48 mouse cellular contexts compared by ENCODE assay signal in the genomic region with DNA sequence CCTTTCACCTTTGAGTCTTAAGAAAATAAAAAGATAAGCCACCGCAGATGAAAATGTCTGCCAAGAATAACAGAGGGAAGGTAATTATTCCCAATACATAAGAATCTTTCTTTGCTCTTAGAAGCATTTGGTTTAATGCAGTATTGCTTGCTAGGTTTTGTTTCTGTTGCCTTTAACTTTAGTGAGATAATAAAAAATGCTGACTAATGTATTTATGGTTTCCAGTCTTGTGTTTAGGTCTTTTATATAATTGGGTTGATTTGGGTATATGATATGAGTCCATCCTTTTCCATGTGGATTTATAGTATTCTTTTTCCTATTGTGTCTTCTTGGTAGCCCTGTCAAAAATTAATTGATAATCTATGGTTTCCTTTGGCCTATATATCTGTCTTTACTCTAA. TPM values are rescaled to one million over a fixed set of nuclear protein-coding genes. Genes with fewer than 3 reads are reported as not detected.
"Had no signal": no experiment of that assay in that cellular context is flagged by ENCODE, and none has a peak within 500 bp of the region (broad histone marks: within the 10 kb centered on the region; RNA-seq: fewer than 3 reads in every experiment).

No protein-coding gene starts in this region.

- DNase-seq: heart, postnatal 10 days; heart, postnatal 14 days; heart, postnatal 36 days; heart, postnatal 4 days; kidney, adult 11 months; kidney, adult 18-20 months; kidney, adult 2 months; kidney, adult 8-10 months; kidney, adult 9 months; kidney, postnatal 10 days; kidney, postnatal 25 days; kidney, postnatal 36 days; kidney, postnatal 4 days; layer of hippocampus, adult 9-11 months; layer of hippocampus, postnatal 36 days had no signal

- H3K27ac ChIP-seq: heart, embryonic 10.5 days; heart, embryonic 13.5 days; heart, embryonic 15.5 days; hindbrain, embryonic 10.5 days; hindbrain, embryonic 12.5 days; hindbrain, embryonic 13.5 days; hindbrain, embryonic 14.5 days; hindbrain, embryonic 15.5 days; hindbrain, postnatal 0 days; intestine, embryonic 15.5 days; kidney, embryonic 15.5 days; kidney, postnatal 0 days; layer of hippocampus, adult 2 months; left cerebral cortex, adult 2 months had no signal

- H3K4me1 ChIP-seq: heart, embryonic 10.5 days; heart, embryonic 12.5 days; heart, embryonic 13.5 days; heart, embryonic 15.5 days; hindbrain, embryonic 10.5 days; hindbrain, embryonic 12.5 days; hindbrain, embryonic 13.5 days; hindbrain, embryonic 15.5 days; intestine, embryonic 15.5 days; kidney, embryonic 15.5 days had no signal

- H3K27me3 ChIP-seq: heart, embryonic 12.5 days; heart, embryonic 13.5 days; heart, embryonic 15.5 days; hindbrain, embryonic 12.5 days; hindbrain, embryonic 13.5 days; hindbrain, embryonic 15.5 days; intestine, embryonic 15.5 days; kidney, embryonic 15.5 days had no signal

- H3K4me2 ChIP-seq: heart, embryonic 11.5 days; heart, embryonic 12.5 days; heart, embryonic 13.5 days; heart, embryonic 15.5 days; hindbrain, embryonic 12.5 days; hindbrain, embryonic 13.5 days; hindbrain, embryonic 14.5 days; hindbrain, embryonic 15.5 days; intestine, embryonic 15.5 days; kidney, embryonic 15.5 days had no signal

- H3K9ac ChIP-seq: heart, embryonic 12.5 days; heart, embryonic 13.5 days; heart, embryonic 15.5 days; hindbrain, embryonic 12.5 days; hindbrain, embryonic 13.5 days; hindbrain, embryonic 14.5 days; hindbrain, embryonic 15.5 days; intestine, embryonic 15.5 days; kidney, embryonic 15.5 days had no signal

- H3K4me3 ChIP-seq: heart, embryonic 10.5 days; heart, embryonic 12.5 days; heart, embryonic 13.5 days; heart, embryonic 15.5 days; hindbrain, embryonic 10.5 days; hindbrain, embryonic 12.5 days; hindbrain, embryonic 13.5 days; hindbrain, embryonic 15.5 days; intestine, embryonic 15.5 days; kidney, embryonic 15.5 days; layer of hippocampus, adult 2 months; left cerebral cortex, adult 2 months had no signal

- H3K36me3 ChIP-seq: heart, embryonic 10.5 days; heart, embryonic 12.5 days; heart, embryonic 13.5 days; heart, embryonic 15.5 days; hindbrain, embryonic 10.5 days; hindbrain, embryonic 12.5 days; hindbrain, embryonic 13.5 days; hindbrain, embryonic 15.5 days; intestine, embryonic 15.5 days; kidney, embryonic 15.5 days had no signal

- H3K9me3 ChIP-seq: heart, embryonic 10.5 days; heart, embryonic 12.5 days; heart, embryonic 13.5 days; heart, embryonic 15.5 days; hindbrain, embryonic 10.5 days; hindbrain, embryonic 12.5 days; hindbrain, embryonic 13.5 days; hindbrain, embryonic 15.5 days; intestine, embryonic 15.5 days; kidney, embryonic 15.5 days had no signal

RNA-seq across cellular contexts. Expression of a gene that starts 36.2 kb away (rescaled TPM):
- total RNA-seq: heart, postnatal 10 days; heart, postnatal 14 days; heart, postnatal 25 days; heart, postnatal 36 days; heart, postnatal 4 days; hematopoietic stem cell, adult 5-6 weeks; hindbrain, postnatal 0 days; layer of hippocampus, adult 18-20 months; layer of hippocampus, adult 2 months; layer of hippocampus, adult 8-10 months; layer of hippocampus, postnatal 10 days; layer of hippocampus, postnatal 14 days; layer of hippocampus, postnatal 25 days; layer of hippocampus, postnatal 36 days; left cerebral cortex, adult 18-20 months; left cerebral cortex, adult 2 months had no signal
- polyA plus RNA-seq: heart, embryonic 10.5 days; heart, embryonic 11.5 days; heart, embryonic 12.5 days; heart, embryonic 13.5 days; heart, embryonic 14.5 days; heart, embryonic 15.5 days; heart, embryonic 16.5 days; heart, postnatal 0 days; inflammation-experienced regulatory T-cells, adult 6 months; intestine, embryonic 16.5 days; intestine, postnatal 0 days; kidney, adult 2 months; kidney, embryonic 14.5 days; kidney, embryonic 15.5 days; kidney, embryonic 16.5 days; kidney, postnatal 0 days; large intestine, adult 2 months had no signal
